Mouse (Mus musculus) CH12.LX (cell line): ENCODE measurements at regions not wholly inside any gene's neighbourhood (a gene's known extent, or its start where the extent isn't known, plus 50 kb on each side); places are given as distances from the start of the nearest gene placed in this dataset.

Source experiments
- CTCF ChIP-seq, 2 experiments: IDR thresholded peaks in 1 of 2; conservative IDR thresholded peaks in 1 of 2; 2 replicates each; pipeline ENCODE4 v1.5.1; 2011 to 2012; ENCODE audit warnings: low read depth in 2 of 2, low read length in 2 of 2, improper control_type of control experiment in 1 of 2, inconsistent platforms in 1 of 2, mild to moderate bottlenecking in 1 of 2, moderate library complexity in 1 of 2
- E2F4 ChIP-seq: IDR thresholded peaks from 2 replicates; pipeline ENCODE4 v1.6.1; 2011; ENCODE audit warnings: low read depth, low read length, improper control_type of control experiment; ENCODE audit not compliant: insufficient replicate concordance
- JUND ChIP-seq: conservative IDR thresholded peaks from 2 replicates; pipeline ENCODE4 v1.6.1; 2011; ENCODE audit warnings: low read depth, low read length, improper control_type of control experiment
- POLR2A ChIP-seq: IDR thresholded peaks from 2 replicates; pipeline ENCODE4 v1.6.1; 2011; ENCODE audit warnings: low read depth, mild to moderate bottlenecking, improper control_type of control experiment, low read length
- ZC3H11A ChIP-seq: IDR thresholded peaks from 2 replicates; pipeline ENCODE4 v1.6.1; 2012; ENCODE audit warnings: low read depth, mild to moderate bottlenecking, inconsistent platforms, low read length, improper control_type of control experiment
- ZNF384 ChIP-seq: IDR thresholded peaks from 2 replicates; pipeline ENCODE4 v1.6.1; 2012; ENCODE audit warnings: low read depth, low read length, improper control_type of control experiment, inconsistent platforms

DNA sequence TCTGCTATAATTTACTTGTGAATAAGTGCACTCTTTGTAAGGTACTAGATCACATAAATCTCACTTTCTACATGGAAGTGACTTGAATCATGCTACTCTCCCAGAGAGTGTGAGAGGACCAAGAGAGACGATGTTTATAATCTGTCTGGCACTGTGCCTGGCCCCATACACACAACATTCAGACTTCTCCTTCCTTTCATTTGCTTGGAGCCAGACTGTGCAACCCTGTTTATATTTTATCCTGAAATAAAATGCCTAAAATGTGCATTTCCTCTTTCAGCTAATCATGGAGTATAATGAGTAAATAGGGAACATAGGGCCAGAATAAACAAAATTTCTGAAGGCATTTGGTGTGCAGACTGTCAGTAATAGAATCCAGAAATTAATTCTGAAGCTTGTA is 142.9 kb downstream of the Impad1 start:
- TF ChIP-seq CTCF (conservative IDR thresholded peaks at IDR 0.05 in 1 of 2, IDR thresholded peaks at IDR 0.05 in 1 of 2; ENCODE audit: low read depth in 2 of 2, low read length in 2 of 2) (no peak), E2F4 (no peak), JUND (no peak), ZC3H11A (no peak), ZNF384 (no peak), POLR2A (no peak)
